19 mouse cellular contexts compared by ENCODE assay signal in genomic region chr14:75475887-75476286, GRCm38 (mm10). TPM values are rescaled to one million over a fixed set of nuclear protein-coding genes. Genes with fewer than 3 reads are reported as not detected.
"Had no signal": no experiment of that assay in that cellular context is flagged by ENCODE, and none has a peak within 500 bp of the region (broad histone marks: within the 10 kb centered on the region; RNA-seq: fewer than 3 reads in every experiment).

No protein-coding gene starts in this region.

- DNase-seq: retina, postnatal 1 day; right cerebral cortex, adult 18-20 months; right cerebral cortex, postnatal 14 days; right cerebral cortex, postnatal 25 days; right cerebral cortex, postnatal 4 days; spleen, adult 18-20 months; thymus, adult 18-20 months; thymus, adult 2 months; thymus, postnatal 14 days; thymus, postnatal 25 days; thymus, postnatal 36 days; thymus, postnatal 4 days had no signal

- H3K4me3 ChIP-seq: neural tube, embryonic 13.5 days; neural tube, embryonic 15.5 days; stomach, embryonic 15.5 days had no signal

- H3K36me3 ChIP-seq: neural tube, embryonic 13.5 days; neural tube, embryonic 15.5 days; stomach, embryonic 15.5 days had no signal

- H3K27me3 ChIP-seq: neural tube, embryonic 13.5 days; neural tube, embryonic 15.5 days; stomach, embryonic 15.5 days had no signal

- H3K9me3 ChIP-seq: neural tube, embryonic 13.5 days; neural tube, embryonic 15.5 days; stomach, embryonic 15.5 days had no signal

- H3K27ac ChIP-seq: neural tube, embryonic 13.5 days; neural tube, embryonic 15.5 days; stomach, embryonic 15.5 days; stomach, postnatal 0 days had no signal

RNA-seq across cellular contexts. Expression of gene Siah3, which starts 20.1 kb away (rescaled TPM):
- total RNA-seq: neutrophil, adult 5-6 weeks had no signal
- polyA plus RNA-seq: stomach, postnatal 0 days; testis, adult 2 months; thymus, postnatal 0 days had no signal
